21 mouse cellular contexts compared by ENCODE assay signal in genomic region chr17:44667346-44667745, GRCm38 (mm10).
"Had no signal": no experiment of that assay in that cellular context is flagged by ENCODE, and none has a peak within 500 bp of the region (broad histone marks: within the 10 kb centered on the region; RNA-seq: fewer than 3 reads in every experiment).

No protein-coding gene starts in this region.

- DNase-seq: gastrocnemius, adult 2 months; gastrocnemius, postnatal 10 days; gastrocnemius, postnatal 25 days; heart, adult 18-20 months; heart, postnatal 10 days; heart, postnatal 4 days; kidney, adult 18-20 months; kidney, adult 8-10 months; kidney, postnatal 10 days; kidney, postnatal 25 days; kidney, postnatal 4 days; liver; liver, embryonic 13.5 days had no signal

- H3K4me3 ChIP-seq: gastrocnemius, adult 2 months; heart, embryonic 10.5 days; heart, embryonic 12.5 days; hindbrain, embryonic 10.5 days; hindbrain, embryonic 12.5 days; intestine, embryonic 15.5 days; limb, embryonic 10.5 days; limb, embryonic 12.5 days; liver, embryonic 13.5 days had no signal

- H3K27ac ChIP-seq: gastrocnemius, adult 2 months; heart, embryonic 10.5 days; hindbrain, embryonic 10.5 days; hindbrain, embryonic 12.5 days; hindbrain, embryonic 14.5 days; intestine, embryonic 15.5 days; limb, embryonic 10.5 days; limb, embryonic 12.5 days; liver, embryonic 13.5 days had no signal

- H3K4me1 ChIP-seq: heart, embryonic 10.5 days; intestine, embryonic 15.5 days; limb, embryonic 10.5 days had no signal
